Mouse (Mus musculus) T-helper 17 cell (primary cell): ENCODE results near the gene B4galt2.

Source experiments
- in situ Hi-C, 2 experiments: fragments of 300-600 bp; cut with MboI, MseI; formaldehyde crosslinking; loops; 1 replicate in 1 of 2; 2 replicates in 1 of 2; pipeline ENCODE4 v1.15.1; 2025; ENCODE audit warnings: high pct_unique_total_duplicates in 2 of 2

Gene B4galt2

DNA sequence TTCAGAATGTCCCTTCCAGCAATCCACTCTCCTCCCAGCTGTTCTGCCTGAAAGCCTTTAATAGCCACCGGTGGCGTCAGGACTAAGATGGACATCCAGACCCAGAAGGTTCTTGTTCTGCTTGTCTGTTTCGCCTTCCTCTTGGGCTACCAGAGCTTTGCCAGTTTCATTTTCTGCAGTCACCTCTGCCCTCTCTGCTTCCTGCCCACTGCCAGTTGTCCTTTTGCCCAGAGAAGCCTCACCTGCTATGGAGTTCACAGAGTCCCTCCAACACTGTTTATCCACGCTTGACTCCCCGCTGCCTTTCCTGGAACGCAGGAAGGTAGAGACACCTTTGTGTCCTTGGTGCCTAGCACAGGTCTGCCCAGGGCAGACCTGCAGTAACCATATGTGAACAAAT lies 43.9 kb downstream of the B4galt2 start:
- in situ Hi-C loops = no loop called here

DNA sequence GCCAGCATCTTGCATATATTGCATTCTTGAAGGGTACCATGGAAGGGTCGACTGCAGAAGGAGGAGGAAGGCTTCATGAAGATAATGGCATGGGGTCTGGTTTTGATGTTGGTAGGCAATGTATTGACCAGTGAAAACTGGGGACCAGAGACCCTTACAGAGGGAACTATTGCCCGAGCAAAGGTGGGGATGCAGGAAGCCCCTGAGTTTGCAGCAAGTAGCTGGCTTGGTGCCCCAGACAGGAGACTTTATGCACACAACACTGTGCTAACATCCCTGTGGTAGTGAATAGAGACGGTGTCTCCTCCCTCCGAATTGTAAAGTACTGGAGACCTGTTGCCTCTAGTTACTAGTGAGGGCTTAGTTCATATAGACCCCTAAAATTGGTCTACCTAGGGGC lies 46.0 kb downstream of the B4galt2 start:
- in situ Hi-C loops = no loop called here

DNA sequence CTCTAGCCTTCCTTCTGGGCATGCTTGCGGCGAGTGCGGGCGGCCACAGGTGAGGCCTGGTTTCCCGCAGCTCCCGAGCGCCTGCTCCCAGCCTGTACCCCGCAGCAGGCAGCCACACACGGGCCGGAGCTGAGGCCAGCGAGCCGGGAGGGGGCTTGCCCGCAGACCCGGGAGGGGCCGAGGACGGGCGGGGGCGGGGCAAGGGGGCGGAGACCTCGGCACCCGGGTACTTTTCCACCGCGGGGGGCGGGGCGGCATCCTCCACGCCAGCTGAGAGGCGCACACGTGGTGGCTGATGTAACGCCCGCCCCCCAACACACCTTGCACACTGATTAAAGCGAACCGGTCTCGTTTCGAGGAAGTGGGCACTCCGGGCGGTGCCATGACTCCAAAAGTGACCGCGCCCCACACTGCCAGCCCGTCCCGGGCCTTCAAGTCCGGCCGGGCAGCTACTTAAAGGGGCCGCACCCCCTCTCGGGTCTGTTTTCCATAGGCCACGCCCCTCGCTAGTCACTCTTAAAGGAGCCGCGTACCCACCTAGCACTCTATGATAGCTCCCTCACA lies 47.0 kb downstream of the B4galt2 start:
- in situ Hi-C loops = no loop called here

DNA sequence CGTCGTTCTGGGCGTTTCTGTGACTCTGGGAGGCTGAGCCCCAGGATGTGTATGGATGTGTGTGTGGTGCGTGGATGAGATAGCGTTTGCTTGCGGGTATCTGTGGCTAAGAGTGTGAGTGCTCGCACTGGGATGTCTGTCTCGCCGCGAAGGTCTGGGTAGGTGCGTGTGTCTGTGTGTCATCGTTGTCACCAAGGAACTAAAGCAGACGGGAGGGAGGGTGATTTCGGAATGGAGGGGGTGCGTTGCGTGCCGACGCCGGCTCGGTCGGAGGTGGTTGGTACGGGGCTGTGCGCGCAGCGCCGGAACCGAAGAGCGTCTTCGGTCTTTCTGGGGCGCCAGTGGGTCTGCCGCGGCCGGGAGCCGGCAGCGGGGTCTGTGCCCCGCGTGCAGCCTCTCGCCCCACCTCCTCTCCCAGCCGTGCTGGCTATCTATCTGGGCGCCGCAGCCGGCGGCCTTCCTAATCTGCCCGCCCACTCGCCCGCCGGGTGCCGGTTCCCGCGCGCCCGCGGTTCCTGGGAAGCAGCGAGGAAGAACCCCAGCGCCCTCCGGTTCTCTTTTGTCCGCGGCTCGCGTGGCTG lies 47.7 kb downstream of the B4galt2 start:
- in situ Hi-C loops = no loop called here

DNA sequence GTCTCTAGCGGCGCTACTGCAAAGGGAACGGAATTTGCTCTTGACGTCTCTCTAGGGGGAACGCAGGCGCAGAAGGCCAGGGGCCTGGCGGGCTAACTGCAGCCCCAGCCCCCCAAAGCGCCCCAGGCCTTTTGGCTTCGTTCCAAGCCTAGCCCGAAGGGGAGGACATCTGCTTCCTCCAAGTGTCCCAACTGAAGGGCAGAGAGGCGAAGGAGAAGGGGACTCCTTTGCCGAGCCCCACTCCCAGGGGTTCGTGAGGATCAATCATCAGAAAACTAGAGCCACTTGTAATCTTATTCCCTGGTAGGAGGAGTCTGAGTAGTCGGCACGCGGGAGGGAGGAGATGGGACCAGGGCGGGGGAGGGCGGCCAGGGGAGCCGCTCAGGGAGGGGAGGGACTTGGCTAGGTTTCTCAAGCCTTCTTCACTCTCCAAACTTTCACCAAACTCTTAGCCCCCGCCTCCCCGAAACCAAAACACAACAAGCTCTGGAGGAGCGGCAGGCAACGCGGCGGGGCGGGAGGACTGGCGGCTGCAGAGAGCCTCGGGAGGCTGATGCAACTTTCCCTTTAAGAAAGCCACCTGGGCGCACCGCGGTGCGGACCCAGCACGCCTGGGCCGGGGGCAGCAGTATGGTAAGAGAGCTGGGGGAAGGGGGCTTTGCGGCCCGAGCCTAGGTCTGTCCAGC lies 48.3 kb downstream of the B4galt2 start:
- in situ Hi-C loops = no loop called here

DNA sequence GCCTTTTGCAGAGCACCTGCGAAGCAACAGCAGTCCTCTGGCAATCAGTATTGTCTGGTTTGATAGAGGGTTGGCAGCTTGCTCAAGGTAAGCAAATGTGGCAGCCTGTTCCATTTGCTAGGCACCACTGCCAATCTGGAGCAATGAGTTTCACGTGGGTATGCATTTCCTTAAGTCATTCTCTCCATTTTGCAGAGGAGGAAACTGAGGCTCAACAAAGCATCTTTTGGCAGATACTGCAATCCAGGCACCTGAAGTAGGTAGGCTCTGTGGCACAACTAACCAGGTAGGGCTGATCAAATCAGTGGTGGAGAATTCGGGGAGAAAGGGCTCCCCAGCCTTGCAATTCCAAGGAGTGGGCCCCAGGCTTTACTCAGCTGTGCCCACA lies 48.8 kb downstream of the B4galt2 start, which contains the start of gene Slc6a9:
Gene Slc6a9, plus strand, starts transcription at position 50 of the 388 bp plus-strand sequence.
- in situ Hi-C loops = no loop called here

DNA sequence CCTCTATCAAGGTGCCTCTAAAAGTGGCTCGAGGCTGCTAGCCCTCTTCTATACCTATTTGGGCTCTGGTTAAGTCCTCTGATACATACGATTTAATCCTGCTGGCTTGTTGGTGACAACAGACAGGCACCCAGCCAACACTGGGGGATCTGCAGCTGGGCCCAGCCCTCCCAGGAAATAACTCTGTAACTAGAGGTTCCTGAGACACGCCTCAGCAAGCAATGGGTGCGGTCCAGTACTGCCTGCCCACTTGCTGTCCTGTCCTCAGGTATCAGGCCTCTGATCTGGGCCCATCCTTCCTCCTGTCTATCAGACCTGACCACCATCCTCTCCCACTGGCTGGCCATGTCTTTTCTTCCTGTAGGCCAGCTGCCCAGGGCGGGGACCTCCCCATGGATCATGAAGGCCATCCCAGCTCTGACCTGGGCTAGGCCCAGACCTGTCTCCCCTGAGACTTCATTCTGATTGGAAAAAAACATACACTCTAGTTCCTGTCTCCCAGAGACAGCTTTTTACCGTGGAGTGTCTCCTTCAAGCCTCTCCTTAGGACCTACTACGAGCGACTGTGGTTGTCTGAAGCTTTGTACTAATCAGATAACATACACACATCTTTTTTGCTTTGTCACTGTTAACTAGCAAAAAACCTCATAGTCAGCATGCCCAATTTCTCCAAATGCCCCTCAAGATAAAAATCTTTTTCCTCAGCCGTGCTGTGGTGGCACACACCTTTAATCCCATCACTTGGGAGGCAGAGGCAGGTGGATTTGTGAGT lies 51.2 kb downstream of the B4galt2 start:
- in situ Hi-C loops = no loop called here

DNA sequence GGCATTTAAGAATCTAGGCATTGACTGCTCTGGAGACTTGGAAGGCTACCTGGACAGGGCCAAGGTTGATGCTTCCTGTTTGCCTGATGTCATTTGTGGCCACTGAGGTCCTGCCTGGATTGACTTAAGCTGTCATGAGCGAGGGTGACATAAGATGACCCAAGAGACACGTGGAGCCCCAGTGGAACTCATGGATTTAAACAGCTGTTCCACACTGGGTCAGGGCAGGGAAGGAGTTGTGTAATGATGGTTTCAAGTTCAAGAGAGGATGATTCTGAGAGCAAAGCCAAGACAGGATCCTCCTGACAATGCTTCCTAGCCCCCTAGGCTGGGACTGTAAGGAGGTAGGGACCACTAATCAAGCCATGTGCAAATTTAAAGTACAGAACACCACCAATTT lies 51.8 kb downstream of the B4galt2 start:
- in situ Hi-C loops = no loop called here

DNA sequence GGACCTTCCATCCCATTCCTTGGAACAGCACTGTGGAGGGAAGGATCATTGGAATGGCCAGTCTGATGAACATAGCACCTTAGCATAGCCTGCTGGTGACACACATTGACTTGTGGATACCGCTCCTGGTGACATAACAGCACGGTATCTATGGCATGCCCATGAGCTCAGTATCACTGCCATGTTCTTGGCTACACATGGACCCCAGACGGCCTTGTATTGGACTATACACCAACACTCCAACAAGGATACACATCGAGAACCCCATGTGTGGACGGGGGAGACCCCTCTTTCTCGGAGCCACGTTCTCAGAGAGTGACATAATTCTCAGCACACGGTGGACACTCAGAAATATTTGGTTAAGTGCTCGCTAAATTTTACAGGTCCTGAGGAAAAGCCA lies 52.5 kb downstream of the B4galt2 start:
- in situ Hi-C loops = no loop called here

DNA sequence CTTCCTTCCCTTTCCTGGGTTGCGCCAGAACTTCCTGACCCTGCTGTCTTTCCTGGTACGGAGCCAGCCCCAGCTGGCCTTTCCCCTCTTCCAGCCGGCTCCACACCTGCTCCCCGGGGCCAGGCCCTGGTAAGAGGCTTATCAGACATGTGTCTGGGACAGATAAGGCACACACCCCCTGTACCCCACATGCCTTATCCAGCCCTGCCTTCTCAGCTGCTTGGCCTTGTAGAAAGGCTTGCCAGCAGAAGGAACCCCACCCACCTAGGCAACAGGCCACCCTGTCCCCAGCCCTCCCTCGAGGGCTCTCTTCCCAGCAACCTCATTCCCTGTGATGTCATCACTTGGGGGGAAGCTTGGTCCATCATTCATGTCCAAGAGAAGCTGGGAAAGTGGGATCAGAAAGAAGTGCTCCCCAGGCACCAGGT lies 53.1 kb downstream of the B4galt2 start:
- in situ Hi-C loops = no loop called here

DNA sequence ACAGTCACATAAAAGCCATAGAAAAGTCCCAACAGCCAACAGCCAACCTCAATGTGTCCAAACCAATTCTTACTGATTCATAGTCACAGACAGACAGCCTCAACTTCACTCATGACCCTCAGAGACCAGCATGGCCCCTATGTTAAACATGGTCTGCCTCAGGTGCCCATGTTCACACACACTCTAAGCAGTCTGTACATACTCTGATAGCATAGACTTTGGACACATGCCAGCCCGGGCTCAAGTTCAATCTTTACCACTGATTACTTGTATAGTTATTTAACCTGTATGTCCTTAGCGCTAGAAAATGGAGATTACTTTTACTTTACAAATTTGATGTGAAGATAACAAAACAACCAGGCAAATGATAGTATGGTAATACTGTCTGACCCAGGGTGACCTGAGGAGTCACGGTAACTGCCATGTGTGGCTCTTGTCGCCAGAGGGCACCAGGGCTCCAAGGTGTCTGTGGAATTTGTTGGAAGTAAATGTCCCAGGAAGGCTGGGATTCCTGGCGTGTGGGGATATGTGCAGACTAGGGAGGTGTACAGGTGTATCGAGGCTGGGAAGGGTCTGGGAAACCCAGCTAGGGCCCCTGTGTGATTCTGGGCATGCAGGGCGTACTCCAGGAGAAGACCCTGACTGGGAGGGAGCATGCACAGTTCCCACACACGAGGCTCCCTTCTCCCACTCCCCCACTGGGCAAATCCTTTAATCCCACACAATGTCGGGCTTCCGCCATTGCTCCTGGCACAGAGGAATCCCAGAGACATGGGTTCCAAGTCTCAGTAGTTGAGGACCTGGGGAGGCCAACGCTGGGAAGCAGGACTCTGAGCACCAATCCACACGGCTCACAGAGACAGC lies 53.8 kb downstream of the B4galt2 start:
- in situ Hi-C loops = no loop called here

DNA sequence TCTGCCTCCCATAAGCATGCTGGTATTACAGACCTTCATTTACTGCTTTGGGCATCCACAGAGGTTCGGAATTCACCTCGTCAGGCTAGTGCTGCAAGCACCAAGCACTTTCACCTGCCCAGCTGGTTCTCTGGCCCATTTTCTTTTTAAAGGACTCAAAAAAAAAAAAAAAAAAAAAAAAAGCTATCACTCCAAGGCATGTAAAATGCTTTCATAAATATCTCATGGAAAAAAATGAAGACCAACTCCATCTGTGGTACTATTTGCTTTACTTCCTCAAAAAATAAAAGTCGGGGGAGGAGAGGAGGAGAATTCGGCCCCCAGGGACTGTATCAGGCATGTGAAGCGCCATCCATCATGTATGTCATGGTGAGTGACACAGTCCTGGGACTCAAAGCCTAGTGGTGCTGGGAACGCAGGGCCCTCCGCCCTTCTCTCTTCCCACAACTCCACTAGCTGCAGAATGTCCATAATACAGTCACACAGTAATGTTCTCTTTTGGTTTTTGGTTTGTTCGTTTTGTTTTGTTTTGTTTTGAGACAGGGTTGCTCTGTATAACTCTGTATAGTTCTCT lies 54.6 kb downstream of the B4galt2 start:
- in situ Hi-C loops = no loop called here
